Mouse (Mus musculus) neural tube, embryonic 14.5 days (tissue): ENCODE measurements at regions not wholly inside any gene's neighbourhood (a gene's known extent, or its start where the extent isn't known, plus 50 kb on each side); places are given as distances from the start of the nearest gene placed in this dataset.
A peak's percentile ranks its signal among the peaks of the same experiment; 100 is the strongest.
"Not testable (repeated sequence)": the region's sequence is repeated elsewhere in the genome, so short reads cannot be mapped to it uniquely, and the experiment has no call there.

Experiments
- ATAC-seq: fragments of 200-750 bp; cut with Nextera tagmentation; 2 replicates; pipeline ENCODE4 v1.8.0; 2017; ENCODE audit warnings: low read depth, mild to moderate bottlenecking, moderate TSS enrichment, moderate library complexity
- H3K27ac ChIP-seq: fragments of 300-500 bp; sonication (generic); 2 replicates; pipeline ENCODE4 v1.5.1; 2014; ENCODE audit warnings: low read depth, mild to moderate bottlenecking, control low read depth, low read length, moderate library complexity, mixed read lengths
- H3K27me3 ChIP-seq: fragments of 300-500 bp; sonication (generic); 2 replicates; pipeline ENCODE4 v1.6.1; 2014; ENCODE audit warnings: low read length; ENCODE audit not compliant: control insufficient read depth, insufficient read depth
- H3K36me3 ChIP-seq: fragments of 300-500 bp; sonication (generic); 2 replicates; pipeline ENCODE4 v1.6.1; 2014; ENCODE audit warnings: low read length, mixed read lengths; ENCODE audit not compliant: control insufficient read depth, insufficient read depth
- H3K4me1 ChIP-seq: fragments of 300-500 bp; sonication (generic); 2 replicates; pipeline ENCODE4 v1.6.1; 2014; ENCODE audit warnings: low read length; ENCODE audit not compliant: control insufficient read depth, insufficient read depth
- H3K4me2 ChIP-seq: fragments of 300-500 bp; sonication (generic); 2 replicates; pipeline ENCODE4 v1.6.1; 2014; ENCODE audit warnings: mild to moderate bottlenecking, low read depth, low read length, control low read depth
- H3K4me3 ChIP-seq: fragments of 300-500 bp; sonication (generic); 2 replicates; pipeline ENCODE4 v1.5.1; 2014; ENCODE audit warnings: low read depth, low read length, control low read depth, mixed read lengths
- H3K9ac ChIP-seq: fragments of 300-500 bp; sonication (generic); replicated peaks from 2 replicates; pipeline ENCODE4 v1.6.1; 2014; ENCODE audit warnings: low read depth, mild to moderate bottlenecking, control low read depth, low read length, mixed read lengths
- H3K9me3 ChIP-seq: fragments of 300-500 bp; sonication (generic); 2 replicates; pipeline ENCODE4 v1.6.1; 2016; ENCODE audit warnings: low read length; ENCODE audit not compliant: control insufficient read depth
- WGBS: fragments of 180-500 bp; shearing (Covaris S2); extraction: QIAGEN DNeasy Blood & Tissue Kit; methylation state at CpG from one replicate; pipeline ENCODE4 v1.1.7; 2014; 5-methylcytosine and 5-hydroxymethylcytosine counted together

DNA sequence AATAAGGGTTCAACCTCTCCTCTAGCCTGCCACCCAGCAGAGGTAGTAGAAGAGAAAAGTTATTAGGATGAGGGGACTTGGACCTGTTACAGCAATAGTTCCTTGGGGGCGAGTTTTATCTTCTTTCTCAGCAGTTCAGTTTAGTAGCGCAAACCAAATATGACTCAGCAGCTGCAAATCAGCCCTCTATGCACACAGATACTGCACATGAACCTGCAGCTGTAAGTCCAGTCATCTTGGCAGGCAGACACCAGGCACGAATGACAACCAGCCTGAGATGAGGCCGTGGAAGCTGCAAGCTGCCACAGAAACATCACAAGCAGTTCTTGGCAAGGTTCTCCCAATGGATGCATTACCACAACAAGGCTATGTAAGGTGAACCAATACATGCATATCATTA lies 327.0 kb upstream of the Akr1e1 start:
- Histone ChIP-seq H3K9ac (no peak overlapping the region), H3K27me3 (no peaks in the 10 kb centered on the region), H3K4me1 (no peaks in the 10 kb centered on the region), H3K4me3 (no peak overlapping the region), H3K27ac (no peak overlapping the region), H3K4me2 (no peak overlapping the region), H3K9me3 (no peaks in the 10 kb centered on the region), H3K36me3 (no peaks in the 10 kb centered on the region)
- ATAC-seq, result no peak
- WGBS, result 82% methylated on average over 4 of the region's 4 CpGs

DNA sequence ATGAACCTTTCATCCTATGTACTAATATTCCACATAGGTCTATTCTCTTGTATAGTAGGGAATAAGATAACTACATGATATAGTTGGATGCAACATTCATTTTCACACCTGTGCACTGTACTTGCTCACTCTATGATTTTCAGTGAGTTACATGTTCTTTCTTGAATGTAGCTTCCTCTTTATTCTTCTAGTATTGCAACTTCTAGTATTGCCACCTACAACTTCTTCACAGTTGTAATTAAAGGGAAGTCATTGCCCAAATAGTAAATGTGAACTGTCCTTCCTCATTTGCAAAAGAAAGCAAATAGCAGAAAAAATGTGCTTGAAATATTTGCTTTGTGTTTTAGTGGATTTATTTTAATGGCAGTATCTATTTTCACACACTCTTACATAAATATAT lies 330.9 kb upstream of the Akr1e1 start:
- H3K36me3 ChIP-seq, result no peaks in the 10 kb centered on the region
- no peak for ATAC-seq
- H3K27me3 ChIP-seq, result no peaks in the 10 kb centered on the region
- no peaks in the 10 kb centered on the region for H3K9me3 ChIP-seq
- H3K9ac ChIP-seq, result no peak overlapping the region
- H3K4me1 ChIP-seq, result no peaks in the 10 kb centered on the region
- H3K4me2 ChIP-seq, result no peak overlapping the region
- H3K4me3 ChIP-seq, result no peak overlapping the region
- H3K27ac ChIP-seq, result no peak overlapping the region

DNA sequence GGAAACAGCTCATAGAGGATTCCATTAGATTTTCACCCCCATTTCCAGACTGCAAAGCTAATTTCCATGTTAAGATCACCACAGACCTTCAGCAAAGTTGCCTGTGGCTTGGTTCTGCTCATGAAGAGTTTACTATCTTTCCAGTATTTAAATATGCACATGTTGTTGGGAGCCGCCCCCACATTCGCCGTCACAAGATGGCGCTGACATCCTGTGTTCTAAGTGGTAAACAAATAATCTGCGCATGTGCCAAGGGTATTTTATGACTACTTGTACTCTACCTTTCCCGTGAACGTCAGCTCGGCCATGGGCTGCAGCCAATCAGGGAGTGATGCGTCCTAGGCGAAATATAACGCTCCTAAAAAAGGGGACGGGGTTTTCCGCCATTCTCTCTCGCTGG lies 333.5 kb upstream of the Akr1e1 start:
- not testable (repeated sequence) for H3K4me3 ChIP-seq, H3K4me2 ChIP-seq, H3K27me3 ChIP-seq, H3K36me3 ChIP-seq, H3K27ac ChIP-seq, H3K9me3 ChIP-seq, H3K4me1 ChIP-seq, H3K9ac ChIP-seq
- 28% methylated on average over 5 of the region's 14 CpGs for WGBS
- peak; percentile 70 for ATAC-seq

DNA sequence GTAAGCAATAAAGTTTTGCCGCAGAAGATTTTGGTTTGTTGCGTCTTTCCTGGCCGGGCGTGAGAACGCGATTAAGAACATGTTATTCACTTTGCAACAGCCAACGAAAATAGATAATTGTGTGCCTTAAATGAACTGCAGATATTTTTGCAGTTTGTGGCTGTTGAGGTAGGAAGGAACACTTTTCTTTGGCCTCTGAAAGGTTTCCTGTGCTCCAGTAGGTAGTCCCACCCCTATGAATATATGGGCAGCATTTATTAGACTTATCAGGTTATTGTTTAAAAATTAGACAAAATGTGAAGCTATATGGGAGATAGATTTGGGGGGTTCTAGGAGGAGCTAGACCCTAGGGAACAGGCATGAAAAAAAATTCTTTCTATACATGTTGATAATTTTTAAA lies 334.1 kb upstream of the Akr1e1 start:
- no peak overlapping the region for H3K27ac ChIP-seq
- 32% methylated on average over 7 of the region's 7 CpGs for WGBS
- no peaks in the 10 kb centered on the region for H3K27me3 ChIP-seq
- H3K9ac ChIP-seq, result no peak overlapping the region
- no peaks in the 10 kb centered on the region for H3K4me1 ChIP-seq
- no peaks in the 10 kb centered on the region for H3K36me3 ChIP-seq
- H3K9me3 ChIP-seq, result no peaks in the 10 kb centered on the region
- peak overlapping the region; percentile 24 for H3K4me3 ChIP-seq
- no peak for ATAC-seq
- H3K4me2 ChIP-seq, result peak overlapping the region; percentile 25; the same call in 1 of the 2 replicates

DNA sequence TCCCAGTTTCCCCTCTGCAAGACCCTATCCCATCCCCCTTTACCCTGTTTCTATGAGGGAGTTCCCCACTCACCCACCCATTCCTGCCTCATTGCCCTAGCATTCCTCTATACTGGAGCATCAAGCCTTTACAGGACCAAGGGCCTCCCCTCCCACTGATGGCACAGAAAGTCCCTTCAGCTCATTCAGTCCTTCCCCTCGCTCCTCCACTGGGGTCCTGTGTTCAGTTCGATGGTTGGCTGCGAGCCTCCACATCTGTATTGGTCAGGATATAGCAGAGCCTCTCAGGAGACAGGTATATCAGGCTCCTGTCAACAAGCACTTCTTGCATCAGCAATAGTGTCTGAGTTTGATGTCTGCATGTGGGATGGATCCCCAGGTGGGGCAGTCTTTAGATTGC lies 346.4 kb upstream of the Akr1e1 start:
- 87% methylated on average over 3 of the region's 3 CpGs for WGBS
- no peak overlapping the region for H3K4me3 ChIP-seq
- no peak overlapping the region for H3K9ac ChIP-seq
- no peak overlapping the region for H3K27ac ChIP-seq
- no peaks in the 10 kb centered on the region for H3K27me3 ChIP-seq
- H3K9me3 ChIP-seq, result no peaks in the 10 kb centered on the region
- ATAC-seq, result no peak
- no peaks in the 10 kb centered on the region for H3K36me3 ChIP-seq
- H3K4me1 ChIP-seq, result no peaks in the 10 kb centered on the region
- no peak overlapping the region for H3K4me2 ChIP-seq

DNA sequence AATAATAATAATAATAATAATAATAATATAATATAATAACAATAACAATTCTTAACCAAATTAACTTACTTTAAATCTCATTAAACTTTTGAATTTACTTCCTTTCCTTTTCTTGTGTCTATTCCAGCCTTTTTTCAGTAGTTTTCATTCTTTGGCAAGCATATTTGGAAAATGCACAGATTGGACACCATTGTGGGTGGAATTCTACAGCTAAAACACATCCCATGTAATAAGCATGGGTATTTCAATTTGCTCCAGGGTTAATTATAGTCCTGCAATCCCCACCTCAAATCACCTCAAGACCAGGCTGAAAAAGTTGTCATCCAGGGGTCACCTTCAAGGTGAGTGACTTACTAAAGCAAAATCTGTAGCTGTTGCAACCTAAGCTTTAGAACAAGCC lies 355.9 kb upstream of the Akr1e1 start:
- ATAC-seq, result no peak
- Histone ChIP-seq H3K9me3 (no peaks in the 10 kb centered on the region), H3K36me3 (no peaks in the 10 kb centered on the region), H3K4me3 (no peak overlapping the region), H3K9ac (no peak overlapping the region), H3K27ac (no peak overlapping the region), H3K4me2 (no peak overlapping the region), H3K27me3 (no peaks in the 10 kb centered on the region), H3K4me1 (no peaks in the 10 kb centered on the region)

DNA sequence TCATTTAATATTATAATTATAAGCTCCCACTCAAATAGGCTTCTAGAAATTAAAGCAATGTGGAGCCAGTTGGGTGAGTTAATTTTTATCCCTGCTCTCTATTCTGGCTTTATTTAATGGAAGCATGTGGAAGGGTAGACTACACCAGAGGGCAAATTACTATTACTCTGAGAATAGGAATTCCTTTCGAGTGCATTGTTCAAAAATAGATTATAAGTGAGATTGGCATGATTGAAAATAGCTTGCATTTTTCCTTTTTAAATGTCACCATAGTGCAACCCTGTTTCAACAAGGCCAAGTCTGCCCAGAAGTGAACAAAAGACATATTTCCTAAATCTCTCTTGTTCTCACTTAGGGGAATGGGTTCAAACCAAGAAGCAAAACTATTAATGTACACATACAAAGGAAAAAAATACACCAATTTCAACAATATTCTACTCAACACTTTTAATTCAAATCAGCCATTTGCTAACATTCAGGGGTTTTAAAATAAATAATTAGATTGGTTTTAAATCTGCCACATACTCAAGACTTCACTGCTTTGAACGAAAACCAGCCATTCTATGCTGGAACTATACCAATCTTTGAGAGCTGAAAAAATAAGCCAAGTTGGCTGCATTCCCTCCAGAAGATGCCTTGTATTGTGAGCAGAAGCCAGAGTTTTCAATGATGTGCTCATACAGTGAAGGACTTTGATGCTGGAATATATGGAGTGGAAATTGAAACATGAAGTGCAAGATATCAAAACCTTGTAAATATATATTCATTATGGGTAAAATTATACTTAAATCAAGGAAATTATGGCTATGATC lies 361.3 kb upstream of the Akr1e1 start:
- H3K9me3 ChIP-seq, result no peaks in the 10 kb centered on the region
- H3K36me3 ChIP-seq, result no peaks in the 10 kb centered on the region
- H3K4me2 ChIP-seq, result no peak overlapping the region
- 70% methylated on average over 2 of the region's 2 CpGs for WGBS
- no peaks in the 10 kb centered on the region for H3K4me1 ChIP-seq
- no peaks in the 10 kb centered on the region for H3K27me3 ChIP-seq
- H3K4me3 ChIP-seq, result no peak overlapping the region
- ATAC-seq, result no peak
- no peak overlapping the region for H3K9ac ChIP-seq
- H3K27ac ChIP-seq, result no peak overlapping the region

DNA sequence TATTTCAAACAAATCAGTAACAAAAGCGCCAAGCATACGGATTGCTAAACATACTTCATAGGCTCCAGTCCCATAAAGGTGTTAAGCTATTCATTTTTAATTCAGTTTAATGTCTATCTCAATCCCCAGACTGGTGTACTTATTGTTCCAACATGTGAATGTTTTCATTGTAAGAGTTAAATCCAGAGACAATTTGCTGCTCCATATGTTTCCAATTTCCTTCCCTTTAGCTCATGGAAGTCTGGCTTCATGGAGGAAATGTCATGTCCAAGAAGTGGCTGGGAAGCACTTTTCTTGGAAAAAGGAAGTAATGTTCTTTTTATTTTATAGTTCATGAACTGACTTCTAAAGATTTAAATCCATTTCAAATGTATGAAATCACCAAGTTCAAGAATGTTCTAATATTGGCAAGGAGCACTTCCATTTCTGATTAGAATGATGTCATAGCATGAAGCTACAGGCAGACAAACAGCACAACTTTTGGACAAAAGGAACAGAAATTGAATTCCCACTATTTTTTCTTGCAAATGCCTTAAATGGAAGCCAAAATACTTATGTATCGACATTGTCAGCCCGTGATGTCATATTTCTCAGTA lies 362.6 kb upstream of the Akr1e1 start:
- no peak overlapping the region for H3K4me2 ChIP-seq
- no peak overlapping the region for H3K4me3 ChIP-seq
- no peak overlapping the region for H3K27ac ChIP-seq
- H3K36me3 ChIP-seq, result no peaks in the 10 kb centered on the region
- 83% methylated on average over 4 of the region's 4 CpGs for WGBS
- H3K27me3 ChIP-seq, result no peaks in the 10 kb centered on the region
- no peaks in the 10 kb centered on the region for H3K9me3 ChIP-seq
- ATAC-seq, result no peak
- H3K9ac ChIP-seq, result no peak overlapping the region
- no peaks in the 10 kb centered on the region for H3K4me1 ChIP-seq

DNA sequence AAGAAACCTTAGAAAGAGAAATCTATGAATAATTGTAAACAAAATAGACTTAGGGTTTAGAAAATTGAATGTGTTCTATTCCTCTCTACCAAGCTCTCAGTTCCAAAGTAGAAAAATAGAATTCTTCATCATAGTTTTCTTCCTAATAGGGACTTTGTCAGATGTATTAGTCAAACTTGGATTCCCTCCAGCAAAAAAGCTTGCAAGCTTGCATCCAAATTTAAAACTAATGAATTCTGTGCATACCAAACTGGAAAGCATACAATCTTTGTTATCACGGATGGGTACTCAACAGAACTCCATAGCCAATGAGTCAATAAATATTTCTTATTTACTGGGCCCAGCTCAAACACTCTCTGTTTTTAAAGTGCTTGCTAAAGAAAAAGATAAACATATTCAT lies 383.9 kb upstream of the Akr1e1 start:
- H3K27me3 ChIP-seq, result no peaks in the 10 kb centered on the region
- ATAC-seq, result no peak
- H3K9ac ChIP-seq, result no peak overlapping the region
- no peak overlapping the region for H3K4me2 ChIP-seq
- no peaks in the 10 kb centered on the region for H3K9me3 ChIP-seq
- H3K4me1 ChIP-seq, result no peaks in the 10 kb centered on the region
- 78% methylated on average over 1 of the region's 1 CpGs for WGBS
- no peak overlapping the region for H3K4me3 ChIP-seq
- H3K36me3 ChIP-seq, result no peaks in the 10 kb centered on the region
- no peak overlapping the region for H3K27ac ChIP-seq
